Mouse (Mus musculus) stomach, postnatal 0 days (tissue): ENCODE measurements at regions not wholly inside any gene's neighbourhood (a gene's known extent, or its start where the extent isn't known, plus 50 kb on each side); places are given as distances from the start of the nearest gene placed in this dataset.

Experiments
- ATAC-seq: fragments of 200-750 bp; cut with Nextera tagmentation; 2 replicates; pipeline ENCODE4 v1.8.0; 2017; ENCODE audit not compliant: low FRiP score, low TSS enrichment
- DNase-seq: peaks from one replicate; pipeline ENCODE4 v3.0.0-alpha.2; 2016; ENCODE audit warnings: low spot score
- H3K27ac ChIP-seq: fragments of 300-500 bp; sonication (generic); replicated peaks from 2 replicates; pipeline ENCODE4 v1.5.1; 2014; ENCODE audit warnings: mild to moderate bottlenecking, control low read depth
- H3K27me3 ChIP-seq: fragments of 300-500 bp; sonication (generic); 2 replicates; pipeline ENCODE4 v1.6.1; 2014; ENCODE audit warnings: low read length; ENCODE audit not compliant: control insufficient read depth, insufficient read depth
- H3K36me3 ChIP-seq: fragments of 300-500 bp; sonication (generic); 2 replicates; pipeline ENCODE4 v1.6.1; 2014; ENCODE audit warnings: low read length, mixed read lengths; ENCODE audit not compliant: control insufficient read depth, insufficient read depth
- H3K4me1 ChIP-seq: fragments of 300-500 bp; sonication (generic); replicated peaks from 2 replicates; pipeline ENCODE4 v1.6.1; 2014; ENCODE audit warnings: antibody characterized with exemption; ENCODE audit not compliant: control insufficient read depth, insufficient read depth
- H3K4me2 ChIP-seq: fragments of 300-500 bp; sonication (generic); replicated peaks from 2 replicates; pipeline ENCODE4 v1.6.1; 2014; ENCODE audit warnings: low read depth, mild to moderate bottlenecking, control low read depth, moderate library complexity
- H3K4me3 ChIP-seq: fragments of 300-500 bp; sonication (generic); 2 replicates; pipeline ENCODE4 v1.5.1; 2014; ENCODE audit warnings: low read depth, low read length, control low read depth
- H3K9ac ChIP-seq: fragments of 300-500 bp; sonication (generic); 2 replicates; pipeline ENCODE4 v1.6.1; 2014; ENCODE audit warnings: mild to moderate bottlenecking, low read length, control low read depth, mixed read lengths
- H3K9me3 ChIP-seq: fragments of 300-500 bp; sonication (generic); 2 replicates; pipeline ENCODE4 v1.6.1; 2016; ENCODE audit warnings: low read length; ENCODE audit not compliant: control insufficient read depth
- CTCF ChIP-seq: IDR thresholded peaks from 2 replicates; pipeline ENCODE4 v1.5.1; 2016; ENCODE audit warnings: antibody characterized with exemption, low read depth, mild to moderate bottlenecking, moderate library complexity
- EP300 ChIP-seq: optimal IDR thresholded peaks from 2 replicates; pipeline ENCODE3; 2016; ENCODE audit warnings: antibody characterized with exemption
- WGBS: fragments of 180-500 bp; shearing (Covaris S2); extraction: QIAGEN DNeasy Blood & Tissue Kit; methylation state at CpG from one replicate; pipeline ENCODE4 v1.1.7; 2014; 5-methylcytosine and 5-hydroxymethylcytosine counted together

DNA sequence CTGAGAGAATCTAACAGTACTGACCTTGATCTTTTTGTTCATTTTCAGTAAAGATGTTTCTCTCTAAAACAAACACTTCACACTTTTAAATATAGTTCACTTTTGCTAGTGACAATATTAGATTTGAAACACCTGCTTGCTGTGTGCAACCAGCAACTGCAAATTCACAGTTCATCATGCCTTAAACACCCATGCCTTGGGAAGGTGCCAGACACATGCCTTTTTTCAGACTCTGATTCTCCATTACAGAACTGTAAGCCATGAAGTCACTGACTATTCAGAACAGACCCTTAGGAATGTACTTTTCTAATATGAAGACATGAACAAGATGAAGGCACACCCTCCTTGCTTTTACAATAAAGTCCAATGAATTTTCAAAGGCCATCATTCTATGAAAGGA lies 462.1 kb upstream of the Robo2 start:
- H3K36me3 ChIP-seq: no peaks in the 10 kb centered on the region
- DNase-seq (no peak), ATAC-seq (no peak)
- no peak overlapping the region for H3K4me3 ChIP-seq
- H3K9ac ChIP-seq: no peak overlapping the region
- H3K9me3 ChIP-seq: no peaks in the 10 kb centered on the region
- no peak overlapping the region for H3K4me2 ChIP-seq
- no peak overlapping the region for H3K27ac ChIP-seq
- H3K4me1 ChIP-seq: no peaks in the 10 kb centered on the region
- TF ChIP-seq EP300 (no peak), CTCF (no peak)
- no peaks in the 10 kb centered on the region for H3K27me3 ChIP-seq

DNA sequence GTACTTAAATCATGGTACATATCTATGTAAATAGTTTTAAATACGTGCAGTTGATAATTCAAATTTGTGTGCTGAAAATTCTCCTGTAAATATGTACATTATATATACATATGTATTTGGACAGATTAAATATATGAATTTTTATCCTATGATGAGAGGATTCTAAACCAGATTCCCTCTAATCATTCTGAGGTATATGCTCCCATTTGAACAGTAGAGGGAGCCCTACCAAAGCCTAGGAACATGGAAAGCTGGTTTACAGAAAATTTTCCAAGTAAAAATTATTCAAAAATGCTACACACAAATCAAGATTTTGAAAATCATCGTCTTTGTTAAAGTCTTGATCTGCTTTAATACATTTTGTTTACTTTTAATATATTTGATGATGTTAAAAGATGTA lies 446.1 kb upstream of the Robo2 start:
- Histone ChIP-seq H3K36me3 (no peaks in the 10 kb centered on the region), H3K27me3 (no peaks in the 10 kb centered on the region), H3K9ac (no peak overlapping the region), H3K4me3 (no peak overlapping the region), H3K9me3 (no peaks in the 10 kb centered on the region), H3K27ac (no peak overlapping the region), H3K4me2 (no peak overlapping the region), H3K4me1 (no peaks in the 10 kb centered on the region)
- 16% methylated on average over 2 of the region's 2 CpGs for WGBS
- no peak for TF ChIP-seq EP300
- TF ChIP-seq CTCF: peak; percentile 78
- no peak for ATAC-seq
- no peak for DNase-seq

GRCm38 (mm10) chr16:74840006-74840405 lies 428.4 kb upstream of the Robo2 start:
- H3K27ac ChIP-seq: no peak overlapping the region
- 91% methylated on average over 2 of the region's 2 CpGs for WGBS
- no peaks in the 10 kb centered on the region for H3K9me3 ChIP-seq
- no peaks in the 10 kb centered on the region for H3K4me1 ChIP-seq
- H3K36me3 ChIP-seq: no peaks in the 10 kb centered on the region
- ATAC-seq: no peak
- DNase-seq: no peak
- H3K4me3 ChIP-seq: no peak overlapping the region
- no peak overlapping the region for H3K9ac ChIP-seq
- no peak overlapping the region for H3K4me2 ChIP-seq
- no peaks in the 10 kb centered on the region for H3K27me3 ChIP-seq
- no peak for TF ChIP-seq EP300
- peak; percentile 51 for TF ChIP-seq CTCF

GRCm38 (mm10) chr16:74814386-74814785 lies 402.8 kb upstream of the Robo2 start:
- DNase-seq (no peak), ATAC-seq (no peak)
- no peak overlapping the region for H3K4me3 ChIP-seq
- no peaks in the 10 kb centered on the region for H3K36me3 ChIP-seq
- H3K9ac ChIP-seq: no peak overlapping the region
- TF ChIP-seq EP300 (no peak), CTCF (no peak)
- H3K9me3 ChIP-seq: no peaks in the 10 kb centered on the region
- no peaks in the 10 kb centered on the region for H3K27me3 ChIP-seq
- no peak overlapping the region for H3K4me2 ChIP-seq
- WGBS: 77% methylated on average over 3 of the region's 3 CpGs
- no peak overlapping the region for H3K27ac ChIP-seq
- H3K4me1 ChIP-seq: no peaks in the 10 kb centered on the region

DNA sequence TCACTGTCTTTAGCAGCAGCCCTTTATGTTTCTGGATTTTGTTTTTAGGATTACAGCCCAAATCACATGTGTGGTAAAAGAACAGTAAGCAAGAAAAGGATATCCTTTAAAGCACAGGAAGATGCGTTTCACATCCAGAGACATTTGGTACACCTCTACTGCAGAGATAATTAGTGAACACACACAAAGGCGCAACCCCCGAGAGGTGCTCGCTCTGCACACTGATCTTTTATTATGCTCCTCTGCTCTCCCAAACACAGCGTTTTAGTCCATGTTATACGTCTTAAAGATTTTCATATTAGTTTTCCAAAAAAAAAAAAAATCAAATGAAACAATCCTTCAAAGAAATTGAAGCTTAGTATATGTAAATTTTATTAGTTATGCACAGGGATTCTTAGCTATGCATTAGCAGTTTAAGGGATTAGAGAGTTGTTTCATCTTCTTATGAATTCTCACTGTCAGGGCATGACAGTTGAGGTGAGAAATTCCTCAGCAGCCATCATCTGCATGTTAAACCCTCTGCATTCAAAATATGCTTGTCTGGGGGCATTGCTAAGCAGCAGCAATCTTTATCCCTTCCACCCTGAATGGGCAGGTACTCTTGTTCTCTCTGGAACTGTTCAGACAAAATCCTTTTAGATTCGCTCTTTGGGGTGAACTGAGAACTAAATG lies 397.7 kb upstream of the Robo2 start:
- Histone ChIP-seq H3K36me3 (no peaks in the 10 kb centered on the region), H3K9me3 (no peaks in the 10 kb centered on the region), H3K4me3 (no peak overlapping the region), H3K27ac (no peak overlapping the region), H3K9ac (no peak overlapping the region), H3K27me3 (no peaks in the 10 kb centered on the region), H3K4me2 (no peak overlapping the region), H3K4me1 (no peaks in the 10 kb centered on the region)
- TF ChIP-seq CTCF (no peak), EP300 (no peak)
- no peak for ATAC-seq
- DNase-seq: no peak
- WGBS: 64% methylated on average over 7 of the region's 7 CpGs

GRCm38 (mm10) chr16:74806775-74807174 lies 395.1 kb upstream of the Robo2 start:
- no peaks in the 10 kb centered on the region for H3K27me3 ChIP-seq
- H3K4me2 ChIP-seq: no peak overlapping the region
- 61% methylated on average over 2 of the region's 2 CpGs for WGBS
- no peaks in the 10 kb centered on the region for H3K4me1 ChIP-seq
- no peaks in the 10 kb centered on the region for H3K9me3 ChIP-seq
- DNase-seq (no peak), ATAC-seq (no peak)
- H3K36me3 ChIP-seq: no peaks in the 10 kb centered on the region
- no peak overlapping the region for H3K4me3 ChIP-seq
- TF ChIP-seq CTCF: no peak
- no peak for TF ChIP-seq EP300
- H3K27ac ChIP-seq: no peak overlapping the region
- no peak overlapping the region for H3K9ac ChIP-seq
